In genomic region chr2:45117087-45117561, GRCm38 (mm10) we compare ENCODE assay signal across 7 mouse cellular contexts. TPM values are rescaled to one million over a fixed set of nuclear protein-coding genes. Genes with fewer than 3 reads are reported as not detected.
DNase-seq lines count a peak whose midpoint lies in the region; ATAC-seq lines count a peak whose summit lies in the region.

Gene Zeb2, minus strand, starts transcription at chr2:45117395.

- peak within 1 kb of the TSS; percentile 81 for H3K4me2 ChIP-seq in hindbrain, embryonic 15.5 days

- H3K9ac ChIP-seq in hindbrain, embryonic 15.5 days = peak within 1 kb of the TSS; percentile 58

- H3K4me1 ChIP-seq in hindbrain, embryonic 15.5 days (replicated peaks) = peaks cover 25% of the 10 kb centered on the region

- H3K9me3 ChIP-seq in hindbrain, embryonic 15.5 days = no peaks in the 10 kb centered on the region

- WGBS in hindbrain, embryonic 15.5 days = under 1% methylated on average over 27 of the region's 39 CpGs

- peak within 1 kb of the TSS; percentile 52 for H3K4me3 ChIP-seq in hindbrain, embryonic 15.5 days

- H3K27ac ChIP-seq in hindbrain, embryonic 15.5 days (replicated peaks) = peak within 1 kb of the TSS; percentile 82

- H3K36me3 ChIP-seq in hindbrain, embryonic 15.5 days = no peaks in the 10 kb centered on the region

- intact Hi-C loops in left cerebral cortex, postnatal 10 days (cut with DNase I) = loop anchor here (5.0 to 10.0 kb wide), 3 partner anchors 290 to 1168 kb away; no protein-coding TSS in a partner anchor

- 0 out of 2 replicates have a peak, but pooled peaks cover 2% of the 10 kb centered on the region for H3K27me3 ChIP-seq in hindbrain, embryonic 15.5 days

- peak; percentile 83 for ATAC-seq in hindbrain, embryonic 15.5 days (ENCODE audit: low FRiP score, low read depth)
- ATAC-seq in megakaryocyte, adult 5-6 weeks (ENCODE audit: poor library complexity, severe bottlenecking) = peak; percentile 43

- DNase-seq in NIH3T3 (ENCODE audit: low read depth) = peak; percentile 73
- peak; percentile 55 to 66 for DNase-seq in cerebellum, postnatal 4 days (ENCODE audit: low spot score in 2 of 2)
- peak; percentile 43 to 64 for DNase-seq in gastrocnemius, adult 8-10 months (ENCODE audit: low spot score in 2 of 2)
- DNase-seq in left cerebral cortex, postnatal 10 days (ENCODE audit: extremely low spot score in 1 of 2, low spot score in 2 of 2) = peak in 1 of 2 experiments; percentile 90
- peak; percentile 76 for DNase-seq in right cerebral cortex, postnatal 14 days

RNA-seq across cellular contexts. Expression of gene Zeb2, which starts in this region (rescaled TPM):
- total RNA-seq in gastrocnemius, adult 8-10 months (2022) = 10 to 100 TPM; 24.4 to 42.0 (median 34.1) TPM
- polyA plus RNA-seq in hindbrain, embryonic 15.5 days (2015; fragmentation: Nextera tagmentation; extraction: Ambion mirVana) = 37.0 and 38.0 TPM in 2 replicates
- 100 to 1,000 TPM; 220 to 259 TPM for total RNA-seq in left cerebral cortex, postnatal 10 days (2021)
- 288 and 305 TPM in 2 replicates for total RNA-seq in megakaryocyte, adult 5-6 weeks (2015)
- total RNA-seq in megakaryocyte, adult 5-6 weeks (2017) = 278 and 291 TPM in 2 replicates

Comparison
In these comparisons a context has a peak if more than half of its experiments do, and no peak if none do; other contexts are left out.
1. RNA of gene Zeb2 (total RNA-seq): 278 to 305 TPM in megakaryocyte, adult 5-6 weeks and 220 to 259 TPM in left cerebral cortex, postnatal 10 days; 24.4 to 42.0 TPM in gastrocnemius, adult 8-10 months; every median in the first group is over 4 times any median in the second.